Mouse (Mus musculus): ENCODE results near the gene Spata21. TPM values are rescaled to one million over a fixed set of nuclear protein-coding genes. Genes with fewer than 3 reads are reported as not detected.
A peak's percentile ranks its signal among the peaks of the same experiment; 100 is the strongest.

Gene Spata21
- polyA plus RNA-seq, 1 experiment from 2014 or later: not detected

DNA sequence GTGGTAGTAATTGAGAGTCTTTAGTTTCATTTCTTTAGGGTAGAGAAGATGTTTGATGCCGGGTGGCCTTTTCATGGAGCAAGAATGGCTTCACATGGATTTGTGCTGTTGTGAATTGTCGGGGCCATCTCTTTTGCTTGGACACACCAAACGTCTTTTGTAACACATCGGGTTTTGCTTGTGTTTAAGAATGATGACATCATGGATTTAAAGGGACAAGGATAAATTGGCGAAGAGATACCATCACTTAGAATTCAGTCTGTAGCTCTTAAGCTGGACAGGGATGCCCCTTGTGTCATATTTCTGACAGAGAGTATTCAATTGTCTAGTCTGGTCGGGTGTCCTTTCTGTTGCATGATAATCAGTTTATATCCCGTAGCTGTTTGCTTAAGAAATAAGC is 61.0 kb downstream of the Spata21 start:
- no peaks in the 10 kb centered on the region for H3K36me3 ChIP-seq (ENCODE audit: control insufficient read depth, insufficient read depth)
- peak overlapping the region; percentile 100 for H3K9ac ChIP-seq (ENCODE audit: low read depth, low read length)
- H3K27ac ChIP-seq (ENCODE audit: low read length): peak overlapping the region; percentile 91
- peaks cover 33% of the 10 kb centered on the region for H3K4me1 ChIP-seq (ENCODE audit: control insufficient read depth, low read depth, low read length)
- peak overlapping the region; percentile 86 for H3K4me2 ChIP-seq (ENCODE audit: low read depth, low read length)
- H3K27me3 ChIP-seq (ENCODE audit: control insufficient read depth, insufficient read depth, low read depth, low read length): no peaks in the 10 kb centered on the region
- no peak for ATAC-seq (ENCODE audit: low read depth)
- H3K4me3 ChIP-seq (ENCODE audit: low read depth, low read length): peak overlapping the region; percentile 100
- H3K9me3 ChIP-seq (replicated peaks; ENCODE audit: control insufficient read depth, low read length): no peaks in the 10 kb centered on the region
- WGBS (ENCODE audit: insufficient replicate concordance): 25% methylated on average over 7 of the region's 7 CpGs

- H3K4me1 ChIP-seq (ENCODE audit: control insufficient read depth, low read depth, low read length): peaks cover 71% of the 10 kb centered on the region
- peak overlapping the region; percentile 14; the same call in 1 of the 2 replicates for H3K27ac ChIP-seq (ENCODE audit: low read length)
- WGBS (ENCODE audit: insufficient replicate concordance): 60% methylated on average over 4 of the region's 4 CpGs
- H3K9ac ChIP-seq (ENCODE audit: low read depth, low read length): no peak overlapping the region
- H3K4me2 ChIP-seq (ENCODE audit: low read depth, low read length): no peak overlapping the region
- H3K36me3 ChIP-seq (ENCODE audit: control insufficient read depth, insufficient read depth): no peaks in the 10 kb centered on the region
- no peaks in the 10 kb centered on the region for H3K9me3 ChIP-seq (replicated peaks; ENCODE audit: control insufficient read depth, low read length)
- no peak for ATAC-seq (ENCODE audit: low read depth)
- H3K4me3 ChIP-seq (ENCODE audit: low read depth, low read length): no peak overlapping the region
- H3K27me3 ChIP-seq (ENCODE audit: control insufficient read depth, insufficient read depth, low read depth, low read length): no peaks in the 10 kb centered on the region
Observed at GRCm38 (mm10) chr4:141157485-141157884, 69.4 kb downstream of the Spata21 start.

- H3K4me1 ChIP-seq (ENCODE audit: control insufficient read depth, low read depth, low read length): peaks cover 80% of the 10 kb centered on the region
- no peaks in the 10 kb centered on the region for H3K9me3 ChIP-seq (replicated peaks; ENCODE audit: control insufficient read depth, low read length)
- no peaks in the 10 kb centered on the region for H3K27me3 ChIP-seq (ENCODE audit: control insufficient read depth, insufficient read depth, low read depth, low read length)
- peak overlapping the region; percentile 13; the same call in 1 of the 2 replicates for H3K4me3 ChIP-seq (ENCODE audit: low read depth, low read length)
- no peak for ATAC-seq (ENCODE audit: low read depth)
- H3K9ac ChIP-seq (ENCODE audit: low read depth, low read length): peak overlapping the region; percentile 46
- H3K36me3 ChIP-seq (ENCODE audit: control insufficient read depth, insufficient read depth): no peaks in the 10 kb centered on the region
- peak overlapping the region; percentile 82 for H3K27ac ChIP-seq (ENCODE audit: low read length)
- WGBS (ENCODE audit: insufficient replicate concordance): 62% methylated on average over 2 of the region's 2 CpGs
- peak overlapping the region; percentile 38 for H3K4me2 ChIP-seq (ENCODE audit: low read depth, low read length)
Observed at GRCm38 (mm10) chr4:141158609-141159008, 70.5 kb downstream of the Spata21 start.

GRCm38 (mm10) chr4:141159093-141159492 is 71.0 kb downstream of the Spata21 start:
- WGBS (ENCODE audit: insufficient replicate concordance): 14% methylated on average over 11 of the region's 11 CpGs
- H3K27me3 ChIP-seq (ENCODE audit: control insufficient read depth, insufficient read depth, low read depth, low read length): no peaks in the 10 kb centered on the region
- H3K9me3 ChIP-seq (replicated peaks; ENCODE audit: control insufficient read depth, low read length): no peaks in the 10 kb centered on the region
- H3K36me3 ChIP-seq (ENCODE audit: control insufficient read depth, insufficient read depth): no peaks in the 10 kb centered on the region
- H3K4me1 ChIP-seq (ENCODE audit: control insufficient read depth, low read depth, low read length): peaks cover 80% of the 10 kb centered on the region
- peak overlapping the region; percentile 13; the same call in 1 of the 2 replicates for H3K4me3 ChIP-seq (ENCODE audit: low read depth, low read length)
- H3K9ac ChIP-seq (ENCODE audit: low read depth, low read length): peak overlapping the region; percentile 46
- ATAC-seq (ENCODE audit: low read depth): no peak
- H3K27ac ChIP-seq (ENCODE audit: low read length): peak overlapping the region; percentile 82
- peak overlapping the region; percentile 38 for H3K4me2 ChIP-seq (ENCODE audit: low read depth, low read length)

- ATAC-seq (ENCODE audit: low read depth): no peak
- H3K4me1 ChIP-seq (ENCODE audit: control insufficient read depth, low read depth, low read length): peaks cover 76% of the 10 kb centered on the region
- H3K9ac ChIP-seq (ENCODE audit: low read depth, low read length): no peak overlapping the region
- no peak overlapping the region for H3K4me3 ChIP-seq (ENCODE audit: low read depth, low read length)
- 41% methylated on average over 5 of the region's 5 CpGs for WGBS (ENCODE audit: insufficient replicate concordance)
- H3K9me3 ChIP-seq (replicated peaks; ENCODE audit: control insufficient read depth, low read length): no peaks in the 10 kb centered on the region
- no peak overlapping the region for H3K4me2 ChIP-seq (ENCODE audit: low read depth, low read length)
- H3K27me3 ChIP-seq (ENCODE audit: control insufficient read depth, insufficient read depth, low read depth, low read length): no peaks in the 10 kb centered on the region
- H3K27ac ChIP-seq (ENCODE audit: low read length): peak overlapping the region; percentile 82
- H3K36me3 ChIP-seq (ENCODE audit: control insufficient read depth, insufficient read depth): no peaks in the 10 kb centered on the region; the same call in 1 of the 2 replicates
Observed at GRCm38 (mm10) chr4:141159666-141160065, 71.5 kb downstream of the Spata21 start.

GRCm38 (mm10) chr4:141160193-141160592 is 72.1 kb downstream of the Spata21 start:
- peaks cover 71% of the 10 kb centered on the region for H3K4me1 ChIP-seq (ENCODE audit: control insufficient read depth, low read depth, low read length)
- H3K27ac ChIP-seq (ENCODE audit: low read length): peak overlapping the region; percentile 96
- no peak overlapping the region for H3K9ac ChIP-seq (ENCODE audit: low read depth, low read length)
- WGBS (ENCODE audit: insufficient replicate concordance): 74% methylated on average over 4 of the region's 4 CpGs
- ATAC-seq (ENCODE audit: low read depth): no peak
- H3K9me3 ChIP-seq (replicated peaks; ENCODE audit: control insufficient read depth, low read length): no peaks in the 10 kb centered on the region
- H3K4me3 ChIP-seq (ENCODE audit: low read depth, low read length): no peak overlapping the region
- H3K27me3 ChIP-seq (ENCODE audit: control insufficient read depth, insufficient read depth, low read depth, low read length): no peaks in the 10 kb centered on the region
- no peak overlapping the region for H3K4me2 ChIP-seq (ENCODE audit: low read depth, low read length)
- H3K36me3 ChIP-seq (ENCODE audit: control insufficient read depth, insufficient read depth): no peaks in the 10 kb centered on the region; the same call in 1 of the 2 replicates

- H3K36me3 ChIP-seq (ENCODE audit: control insufficient read depth, insufficient read depth): no peaks in the 10 kb centered on the region; the same call in 1 of the 2 replicates
- peaks cover 67% of the 10 kb centered on the region for H3K4me1 ChIP-seq (ENCODE audit: control insufficient read depth, low read depth, low read length)
- H3K27ac ChIP-seq (ENCODE audit: low read length): peak overlapping the region; percentile 96
- H3K4me3 ChIP-seq (ENCODE audit: low read depth, low read length): peak overlapping the region; percentile 36
- 18% methylated on average over 6 of the region's 6 CpGs for WGBS (ENCODE audit: insufficient replicate concordance)
- peak; percentile 92 for ATAC-seq (ENCODE audit: low read depth)
- H3K4me2 ChIP-seq (ENCODE audit: low read depth, low read length): peak overlapping the region; percentile 69
- no peaks in the 10 kb centered on the region for H3K27me3 ChIP-seq (ENCODE audit: control insufficient read depth, insufficient read depth, low read depth, low read length)
- H3K9ac ChIP-seq (ENCODE audit: low read depth, low read length): peak overlapping the region; percentile 44
- H3K9me3 ChIP-seq (replicated peaks; ENCODE audit: control insufficient read depth, low read length): no peaks in the 10 kb centered on the region
Observed at GRCm38 (mm10) chr4:141161699-141162208, 73.6 kb downstream of the Spata21 start.

Other genes with a start within 250 kb of the Spata21 start
- gene Padi1, start 242.6 kb upstream of the Spata21 start, polyA plus RNA-seq (2015; fragmentation: Nextera tagmentation; extraction: Ambion mirVana): 0.02 TPM in 1 of 2 replicates, not detected in the other
- 1.6 and 1.7 TPM in 2 replicates for gene Padi2, start 182.0 kb upstream of the Spata21 start, polyA plus RNA-seq (2015; fragmentation: Nextera tagmentation; extraction: Ambion mirVana)
- 190 and 193 TPM in 2 replicates for gene Sdhb, start 127.1 kb upstream of the Spata21 start, polyA plus RNA-seq (2015; fragmentation: Nextera tagmentation; extraction: Ambion mirVana)
- gene Atp13a2, start 101.5 kb upstream of the Spata21 start, polyA plus RNA-seq (2015; fragmentation: Nextera tagmentation; extraction: Ambion mirVana): 15.7 and 18.3 TPM in 2 replicates
- 15.3 and 20.3 TPM in 2 replicates for gene Mfap2, start 77.9 kb upstream of the Spata21 start, polyA plus RNA-seq (2015; fragmentation: Nextera tagmentation; extraction: Ambion mirVana)
- 0.59 and 0.63 TPM in 2 replicates for gene Crocc, start 27.8 kb upstream of the Spata21 start, polyA plus RNA-seq (2015; fragmentation: Nextera tagmentation; extraction: Ambion mirVana)
- gene Necap2, start 10.0 kb upstream of the Spata21 start, polyA plus RNA-seq (2015; fragmentation: Nextera tagmentation; extraction: Ambion mirVana): 87.5 and 93.3 TPM in 2 replicates
- 18.1 and 19.1 TPM in 2 replicates for gene Szrd1, start 51.4 kb downstream of the Spata21 start, polyA plus RNA-seq (2015; fragmentation: Nextera tagmentation; extraction: Ambion mirVana)
- 16.3 and 18.0 TPM in 2 replicates for gene Fbxo42, start 59.6 kb downstream of the Spata21 start, polyA plus RNA-seq (2015; fragmentation: Nextera tagmentation; extraction: Ambion mirVana)
- 0.99 and 1.6 TPM in 2 replicates for gene Rsg1, start 125.6 kb downstream of the Spata21 start, polyA plus RNA-seq (2015; fragmentation: Nextera tagmentation; extraction: Ambion mirVana)
- gene Arhgef19, start 151.2 kb downstream of the Spata21 start, polyA plus RNA-seq (2015; fragmentation: Nextera tagmentation; extraction: Ambion mirVana): 1.1 and 1.3 TPM in 2 replicates
- 0.53 and 0.93 TPM in 2 replicates for gene Epha2, start 212.9 kb downstream of the Spata21 start, polyA plus RNA-seq (2015; fragmentation: Nextera tagmentation; extraction: Ambion mirVana)